Mouse (Mus musculus) forebrain, embryonic 11.5 days (tissue): ENCODE results near the gene Ap2b1. TPM values are rescaled to one million over a fixed set of nuclear protein-coding genes. Genes with fewer than 3 reads are reported as not detected.

ENCODE experiments used
- polyA plus RNA-seq: library from polyadenylated mRNA; unstranded; fragments of >200 nt; fragmentation: Nextera tagmentation; extraction: Ambion mirVana; gene quantifications from 2 replicates; pipeline ENCODE4 v1.2.1, GENCODE M21; 2014

Gene Ap2b1
- polyA plus RNA-seq, 1 experiment from 2014 or later: 108 TPM

Other genes with a start within 250 kb of the Ap2b1 start
- 0.89 and 1.6 TPM in 2 replicates for gene Slfn2, start 233.9 kb upstream of the Ap2b1 start, polyA plus RNA-seq
- gene Slfn1, start 182.2 kb upstream of the Ap2b1 start, polyA plus RNA-seq: not detected in 2 replicates
- gene Slfn4, start 123.8 kb upstream of the Ap2b1 start, polyA plus RNA-seq: not detected in 2 replicates
- 0.49 and 0.52 TPM in 2 replicates for gene Slfn3, start 107.7 kb upstream of the Ap2b1 start, polyA plus RNA-seq
- gene Slfn14, start 12.3 kb upstream of the Ap2b1 start, polyA plus RNA-seq: 0.67 and 0.91 TPM in 2 replicates
- 16.0 and 16.5 TPM in 2 replicates for gene Pex12, start 3.6 kb downstream of the Ap2b1 start, polyA plus RNA-seq
- 4.1 and 4.6 TPM in 2 replicates for gene Rasl10b, start 110.1 kb downstream of the Ap2b1 start, polyA plus RNA-seq
- gene Gas2l2, start 130.4 kb downstream of the Ap2b1 start, polyA plus RNA-seq: not detected in 2 replicates
- gene 1700020L24Rik, start 138.7 kb downstream of the Ap2b1 start, polyA plus RNA-seq: 0.29 and 0.68 TPM in 2 replicates
- gene Mmp28, start 164.0 kb downstream of the Ap2b1 start, polyA plus RNA-seq: 1.9 and 2.1 TPM in 2 replicates
- gene Taf15, start 174.1 kb downstream of the Ap2b1 start, polyA plus RNA-seq: 13.8 and 14.9 TPM in 2 replicates
- gene Heatr9, start 223.2 kb downstream of the Ap2b1 start, polyA plus RNA-seq: not detected in 2 replicates
- not detected in 2 replicates for gene Ccl5, start 231.5 kb downstream of the Ap2b1 start, polyA plus RNA-seq